Mouse (Mus musculus): ENCODE results near the gene Zfp827. TPM values are rescaled to one million over a fixed set of nuclear protein-coding genes. Genes with fewer than 3 reads are reported as not detected.

The Zfp827 gene
- polyA plus RNA-seq, 1 experiment from 2014 or later, result 9.9 TPM

DNA sequence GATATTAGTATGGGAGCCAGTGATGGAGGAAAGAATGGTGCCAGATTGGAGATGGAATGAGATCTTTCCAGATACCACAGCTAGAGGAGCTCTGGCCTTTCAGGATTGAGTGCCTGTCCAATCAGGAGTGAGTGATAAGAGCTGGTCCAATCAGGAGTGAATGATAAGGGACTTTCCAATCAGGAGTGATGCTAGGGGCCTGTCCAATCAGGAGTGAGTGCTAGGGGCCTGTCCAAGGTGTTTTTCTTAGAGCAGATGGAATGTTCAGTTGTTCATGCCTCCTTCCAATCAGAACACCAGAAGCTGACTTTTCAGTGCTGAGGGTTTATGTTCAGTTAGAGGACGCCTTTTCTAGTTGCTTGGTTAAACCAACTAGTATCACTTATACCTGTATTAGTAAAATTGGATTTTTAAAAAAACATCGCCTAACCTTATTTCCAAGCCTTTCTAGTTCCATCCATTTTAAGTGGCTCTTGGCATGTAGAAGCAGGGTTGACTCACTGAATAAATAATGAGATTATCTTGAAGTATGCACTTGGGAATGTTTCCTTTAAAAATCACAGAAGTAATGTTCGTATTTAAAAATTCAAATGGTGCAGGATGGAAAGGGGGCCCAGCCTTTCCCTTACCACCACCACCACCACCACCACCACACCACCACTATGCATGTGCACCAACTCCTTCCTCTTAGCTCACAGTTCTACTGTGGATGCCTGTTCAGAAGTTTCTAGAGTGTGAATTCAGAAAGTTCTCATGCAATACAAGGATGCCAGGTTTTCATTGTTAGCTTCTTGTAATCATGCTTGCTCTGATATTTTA lies 39.8 kb downstream of the Zfp827 start:
- Histone ChIP-seq H3K4me2 (no peak overlapping the region), H3K4me1 (0 out of 2 replicates have a peak, but pooled peaks cover 3% of the 10 kb centered on the region), H3K4me3 (no peak overlapping the region), H3K9me3 (no peaks in the 10 kb centered on the region), H3K27ac (no peak overlapping the region), H3K9ac (no peak overlapping the region), H3K27me3 (no peaks in the 10 kb centered on the region), H3K36me3 (peaks cover 26% of the 10 kb centered on the region)
- ATAC-seq (ENCODE audit: insufficient number of reproducible peaks, low FRiP score, low TSS enrichment, low read depth), result no peak
- WGBS, result 75% methylated on average over 3 of the region's 3 CpGs

DNA sequence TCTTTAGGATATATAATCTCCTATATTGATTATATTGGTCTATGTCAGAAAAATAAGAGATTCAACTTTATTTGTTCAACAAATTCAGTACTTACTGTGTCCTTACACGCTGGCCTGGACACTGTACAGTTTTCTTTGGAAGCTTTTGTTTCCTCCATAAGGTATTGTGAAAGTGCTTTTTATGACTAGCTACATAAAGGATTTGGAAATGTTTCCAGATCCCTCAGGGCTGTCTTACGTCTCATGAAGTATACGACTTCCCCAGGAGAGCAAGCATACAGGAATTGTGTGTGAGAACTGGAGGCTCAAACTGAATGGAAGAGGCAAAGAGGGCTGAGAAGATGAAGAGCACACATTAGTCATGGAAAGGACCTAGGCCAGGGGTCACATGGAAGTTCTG lies 45.1 kb downstream of the Zfp827 start:
- no peaks in the 10 kb centered on the region for H3K27me3 ChIP-seq
- no peak overlapping the region for H3K4me3 ChIP-seq
- no peak overlapping the region for H3K4me2 ChIP-seq
- no peaks in the 10 kb centered on the region for H3K9me3 ChIP-seq
- WGBS, result 43% methylated on average over 3 of the region's 3 CpGs
- H3K36me3 ChIP-seq, result peaks cover 39% of the 10 kb centered on the region
- peaks cover 17% of the 10 kb centered on the region for H3K4me1 ChIP-seq
- H3K9ac ChIP-seq, result no peak overlapping the region
- no peak overlapping the region for H3K27ac ChIP-seq
- ATAC-seq (ENCODE audit: insufficient number of reproducible peaks, low FRiP score, low TSS enrichment, low read depth), result no peak

DNA sequence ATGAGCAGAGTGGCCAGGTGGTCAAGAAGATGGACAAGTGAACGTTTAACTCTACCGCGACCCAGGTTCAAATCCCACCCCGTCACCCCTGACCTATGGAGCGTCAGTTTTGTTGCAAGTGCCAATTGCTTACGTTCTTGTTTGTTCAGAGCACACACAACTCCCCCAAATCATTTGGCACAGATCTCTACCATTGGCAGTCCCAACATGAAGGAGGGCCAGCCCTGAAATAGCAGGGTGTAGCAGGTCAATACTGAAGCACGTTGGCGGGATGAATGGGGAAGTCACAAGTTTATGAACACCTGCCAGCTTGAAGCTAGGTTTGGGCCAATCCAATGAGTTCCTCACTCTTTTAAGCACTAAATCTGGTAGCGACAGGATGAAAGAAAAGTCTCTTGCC lies 46.7 kb downstream of the Zfp827 start:
- H3K4me1 ChIP-seq, result peaks cover 26% of the 10 kb centered on the region
- H3K9me3 ChIP-seq, result no peaks in the 10 kb centered on the region
- H3K9ac ChIP-seq, result no peak overlapping the region
- no peak overlapping the region for H3K4me3 ChIP-seq
- no peaks in the 10 kb centered on the region for H3K27me3 ChIP-seq
- H3K4me2 ChIP-seq, result no peak overlapping the region
- no peak overlapping the region for H3K27ac ChIP-seq
- no peak for ATAC-seq (ENCODE audit: insufficient number of reproducible peaks, low FRiP score, low TSS enrichment, low read depth)
- H3K36me3 ChIP-seq, result peaks cover 35% of the 10 kb centered on the region
- 67% methylated on average over 9 of the region's 9 CpGs for WGBS

GRCm38 (mm10) chr8:79077256-79077655 lies 49.0 kb downstream of the Zfp827 start:
- H3K9ac ChIP-seq, result no peak overlapping the region
- H3K27me3 ChIP-seq, result no peaks in the 10 kb centered on the region
- no peak for ATAC-seq (ENCODE audit: insufficient number of reproducible peaks, low FRiP score, low TSS enrichment, low read depth)
- 91% methylated on average over 5 of the region's 5 CpGs for whole genome bisulfite sequencing
- H3K4me2 ChIP-seq, result no peak overlapping the region
- no peaks in the 10 kb centered on the region for H3K9me3 ChIP-seq
- H3K27ac ChIP-seq, result no peak overlapping the region
- peaks cover 17% of the 10 kb centered on the region for H3K36me3 ChIP-seq
- no peak overlapping the region for H3K4me3 ChIP-seq
- H3K4me1 ChIP-seq, result peaks cover 30% of the 10 kb centered on the region

DNA sequence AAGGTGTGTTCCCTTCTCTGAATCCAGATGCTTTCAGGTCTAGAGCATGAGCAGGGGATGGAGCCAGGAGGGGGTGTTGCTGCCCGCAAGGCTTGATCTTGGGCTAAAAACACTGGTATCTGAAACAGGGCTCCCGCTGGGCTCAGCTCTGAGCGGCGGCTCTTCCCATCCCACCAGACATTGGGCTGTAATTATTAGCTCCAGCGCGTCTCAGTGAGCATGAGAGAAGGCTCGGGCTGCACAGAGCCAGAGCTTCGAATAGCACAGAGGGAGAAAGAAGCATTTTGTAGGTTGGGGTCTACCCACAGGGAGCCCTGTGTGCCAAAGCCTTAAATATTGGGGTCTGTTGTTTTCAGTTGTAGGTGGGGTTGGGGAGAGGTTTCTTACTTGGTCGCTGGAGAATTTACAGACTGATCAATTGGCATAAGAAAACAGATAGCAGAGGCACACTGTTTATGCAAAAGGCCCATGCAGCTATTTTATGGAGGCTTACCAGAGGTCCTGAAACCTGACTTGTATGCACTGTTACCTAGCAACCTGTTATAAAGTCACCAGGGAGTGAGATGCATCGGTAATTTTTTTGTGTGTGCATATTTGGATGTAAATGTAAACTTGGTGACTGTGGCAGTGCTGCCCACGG lies 50.4 kb downstream of the Zfp827 start:
- WGBS, result 31% methylated on average over 11 of the region's 11 CpGs
- no peak overlapping the region for H3K9ac ChIP-seq
- H3K4me1 ChIP-seq, result peaks cover 30% of the 10 kb centered on the region
- peak overlapping the region; percentile 24; the same call in 1 of the 2 replicates for H3K27ac ChIP-seq
- no peak overlapping the region for H3K4me2 ChIP-seq
- no peak overlapping the region for H3K4me3 ChIP-seq
- no peaks in the 10 kb centered on the region for H3K9me3 ChIP-seq
- H3K27me3 ChIP-seq, result no peaks in the 10 kb centered on the region
- peaks cover 22% of the 10 kb centered on the region; the same call in 1 of the 2 replicates for H3K36me3 ChIP-seq
- no peak for ATAC-seq (ENCODE audit: insufficient number of reproducible peaks, low FRiP score, low TSS enrichment, low read depth)

GRCm38 (mm10) chr8:79079196-79079561 lies 50.9 kb downstream of the Zfp827 start:
- H3K4me2 ChIP-seq, result no peak overlapping the region
- peak overlapping the region; percentile 24; the same call in 1 of the 2 replicates for H3K27ac ChIP-seq
- 51% methylated on average over 3 of the region's 3 CpGs for WGBS
- no peak overlapping the region for H3K9ac ChIP-seq
- no peak for ATAC-seq (ENCODE audit: insufficient number of reproducible peaks, low FRiP score, low TSS enrichment, low read depth)
- H3K4me3 ChIP-seq, result no peak overlapping the region
- H3K27me3 ChIP-seq, result no peaks in the 10 kb centered on the region
- H3K36me3 ChIP-seq, result peaks cover 26% of the 10 kb centered on the region
- H3K9me3 ChIP-seq, result no peaks in the 10 kb centered on the region
- H3K4me1 ChIP-seq, result peaks cover 28% of the 10 kb centered on the region

DNA sequence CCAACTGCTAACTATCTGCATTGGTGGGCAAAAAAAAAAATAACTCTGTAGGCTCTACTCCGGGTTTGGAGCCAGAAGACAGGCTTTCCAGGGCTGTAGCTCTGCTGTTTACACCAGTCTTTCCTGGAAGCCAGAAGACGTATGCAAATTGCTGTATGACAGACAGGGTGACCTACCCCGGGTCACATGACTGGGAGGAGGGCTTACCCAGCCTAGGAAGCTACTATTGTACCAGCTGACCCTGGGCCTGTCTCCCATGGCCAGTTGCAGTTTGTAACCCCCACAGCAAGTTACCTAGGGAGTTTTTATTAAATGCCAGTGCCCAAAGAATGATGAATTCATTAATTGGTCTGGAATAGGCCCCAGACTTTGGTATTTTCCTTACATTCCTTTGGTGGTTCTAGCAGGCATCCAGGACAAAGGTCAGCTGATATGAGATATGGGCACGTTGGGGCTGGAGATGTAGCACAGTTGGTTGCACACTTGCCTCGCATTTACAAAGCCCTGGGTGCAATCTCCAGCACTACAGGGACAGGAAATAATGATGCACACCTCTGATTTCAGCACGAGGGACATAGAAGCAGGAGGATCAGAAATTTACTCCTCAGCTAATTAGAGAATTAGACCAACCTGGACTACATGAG lies 52.0 kb downstream of the Zfp827 start:
- H3K4me3 ChIP-seq, result no peak overlapping the region
- H3K9ac ChIP-seq, result no peak overlapping the region
- no peak overlapping the region for H3K27ac ChIP-seq
- H3K4me1 ChIP-seq, result peaks cover 21% of the 10 kb centered on the region
- WGBS, result 69% methylated on average over 6 of the region's 6 CpGs
- peaks cover 24% of the 10 kb centered on the region for H3K36me3 ChIP-seq
- no peaks in the 10 kb centered on the region for H3K27me3 ChIP-seq
- H3K9me3 ChIP-seq, result no peaks in the 10 kb centered on the region
- no peak overlapping the region for H3K4me2 ChIP-seq
- no peak for ATAC-seq (ENCODE audit: insufficient number of reproducible peaks, low FRiP score, low TSS enrichment, low read depth)

- Histone ChIP-seq H3K36me3 (peaks cover 14% of the 10 kb centered on the region), H3K9ac (no peak overlapping the region), H3K27me3 (no peaks in the 10 kb centered on the region), H3K27ac (no peak overlapping the region), H3K4me1 (peaks cover 19% of the 10 kb centered on the region), H3K4me2 (no peak overlapping the region), H3K4me3 (no peak overlapping the region), H3K9me3 (no peaks in the 10 kb centered on the region)
- 85% methylated on average over 4 of the region's 4 CpGs for WGBS
- no peak for ATAC-seq (ENCODE audit: insufficient number of reproducible peaks, low FRiP score, low TSS enrichment, low read depth)
Observed at GRCm38 (mm10) chr8:79081333-79081732, 53.1 kb downstream of the Zfp827 start.

DNA sequence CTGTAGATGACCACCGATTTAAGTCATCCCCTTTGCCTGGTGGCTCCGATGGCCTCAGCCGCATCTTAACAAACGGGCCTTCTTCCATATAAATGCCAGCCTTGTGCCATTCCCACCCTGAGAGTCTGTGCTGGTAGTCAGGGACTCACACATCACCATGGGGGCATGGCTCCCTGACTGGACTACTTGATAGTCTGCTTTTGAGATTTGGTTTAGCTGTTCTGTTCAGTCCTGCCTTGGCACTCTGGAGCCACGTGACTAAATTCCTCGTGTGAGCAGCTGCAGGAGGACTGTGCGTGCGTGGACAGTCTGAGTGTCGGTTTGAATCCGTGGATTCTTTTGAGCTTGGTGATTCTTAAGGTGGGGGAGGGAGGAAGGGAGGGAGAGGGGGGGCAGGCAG lies 53.7 kb downstream of the Zfp827 start:
- H3K4me2 ChIP-seq, result no peak overlapping the region
- peaks cover 19% of the 10 kb centered on the region for H3K4me1 ChIP-seq
- no peaks in the 10 kb centered on the region for H3K27me3 ChIP-seq
- no peaks in the 10 kb centered on the region for H3K9me3 ChIP-seq
- no peak overlapping the region for H3K9ac ChIP-seq
- WGBS, result 82% methylated on average over 10 of the region's 10 CpGs
- ATAC-seq (ENCODE audit: insufficient number of reproducible peaks, low FRiP score, low TSS enrichment, low read depth), result no peak
- no peak overlapping the region for H3K4me3 ChIP-seq
- H3K27ac ChIP-seq, result no peak overlapping the region
- peaks cover 13% of the 10 kb centered on the region for H3K36me3 ChIP-seq

- H3K27ac ChIP-seq, result no peak overlapping the region
- H3K9me3 ChIP-seq, result no peaks in the 10 kb centered on the region
- WGBS, result 75% methylated on average over 18 of the region's 18 CpGs
- no peak for ATAC-seq (ENCODE audit: insufficient number of reproducible peaks, low FRiP score, low TSS enrichment, low read depth)
- no peak overlapping the region for H3K9ac ChIP-seq
- peaks cover 14% of the 10 kb centered on the region for H3K36me3 ChIP-seq
- no peak overlapping the region for H3K4me3 ChIP-seq
- no peaks in the 10 kb centered on the region for H3K27me3 ChIP-seq
- H3K4me1 ChIP-seq, result peaks cover 12% of the 10 kb centered on the region
- no peak overlapping the region for H3K4me2 ChIP-seq
Observed at GRCm38 (mm10) chr8:79083461-79084358, 55.5 kb downstream of the Zfp827 start.

DNA sequence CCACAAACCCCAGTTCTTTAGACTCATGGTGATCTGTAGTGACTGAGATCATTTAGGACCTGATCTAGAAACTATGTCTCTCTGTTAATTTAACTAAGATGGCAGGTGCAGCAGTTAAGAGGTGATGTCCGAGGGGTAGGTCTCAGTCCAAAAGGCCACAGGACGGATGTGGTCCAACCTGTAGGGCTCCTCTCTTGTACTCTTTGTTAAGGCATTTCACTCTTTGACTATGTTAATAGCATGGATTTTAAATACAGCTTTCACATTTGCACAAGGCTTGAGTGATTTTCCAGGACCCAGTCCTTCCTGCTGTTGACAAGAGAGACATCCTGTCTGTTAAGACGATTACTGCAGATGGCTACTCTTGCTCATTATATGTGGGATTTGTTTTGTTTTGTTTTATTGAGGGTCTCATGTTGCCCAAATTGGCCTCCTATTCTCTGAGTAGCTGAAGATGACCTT lies 56.2 kb downstream of the Zfp827 start:
- Histone ChIP-seq H3K4me3 (no peak overlapping the region), H3K9ac (no peak overlapping the region), H3K9me3 (no peaks in the 10 kb centered on the region), H3K27ac (no peak overlapping the region), H3K4me2 (no peak overlapping the region), H3K27me3 (no peaks in the 10 kb centered on the region), H3K36me3 (peaks cover 18% of the 10 kb centered on the region), H3K4me1 (peaks cover 9% of the 10 kb centered on the region; the same call in 1 of the 2 replicates)
- 86% methylated on average over 3 of the region's 3 CpGs for WGBS
- no peak for ATAC-seq (ENCODE audit: insufficient number of reproducible peaks, low FRiP score, low TSS enrichment, low read depth)

All from limb, embryonic 15.5 days (tissue).